Mouse (Mus musculus): ENCODE measurements at regions not wholly inside any gene's neighbourhood (a gene's known extent, or its start where the extent isn't known, plus 50 kb on each side); places are given as distances from the start of the nearest gene placed in this dataset.

DNA sequence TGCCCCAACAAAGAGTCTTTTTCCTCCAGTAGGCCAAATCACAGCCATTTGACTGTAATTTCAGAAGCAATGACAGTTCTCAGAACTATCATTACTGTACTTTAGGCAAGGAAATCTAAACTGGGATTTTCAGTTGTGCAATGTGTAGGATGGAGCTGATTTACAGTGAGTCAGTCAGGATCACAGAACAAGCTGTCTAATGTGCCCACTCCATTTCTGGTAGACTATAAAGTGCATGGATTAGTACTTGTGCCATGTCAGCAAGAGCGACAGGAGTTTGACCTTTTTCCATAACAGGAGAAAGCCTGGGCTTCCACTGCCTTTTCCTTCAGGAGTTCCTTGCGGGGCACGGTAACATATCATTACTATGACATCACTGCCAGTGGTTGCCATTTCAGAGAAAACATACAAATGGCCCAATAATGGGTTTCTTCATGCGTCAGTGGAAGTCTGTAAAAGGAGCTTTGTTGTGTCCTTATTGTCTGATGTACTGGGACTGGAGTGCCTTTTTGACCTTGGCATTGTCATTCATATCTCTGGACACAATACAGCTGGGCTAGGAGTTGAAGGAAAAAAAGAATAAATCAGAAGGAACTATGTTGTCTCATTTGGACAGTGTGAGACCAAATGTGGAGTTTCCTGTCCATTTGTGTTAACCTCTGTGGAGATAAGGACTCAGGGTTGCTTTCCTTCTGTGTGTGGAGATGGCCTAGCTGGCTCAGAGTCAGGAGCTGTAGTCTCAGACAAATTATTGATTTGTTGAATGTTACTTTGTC lies 271.5 kb upstream of the BC052040 start:
- DNase-seq (ENCODE audit: low spot score) = no peak

DNA sequence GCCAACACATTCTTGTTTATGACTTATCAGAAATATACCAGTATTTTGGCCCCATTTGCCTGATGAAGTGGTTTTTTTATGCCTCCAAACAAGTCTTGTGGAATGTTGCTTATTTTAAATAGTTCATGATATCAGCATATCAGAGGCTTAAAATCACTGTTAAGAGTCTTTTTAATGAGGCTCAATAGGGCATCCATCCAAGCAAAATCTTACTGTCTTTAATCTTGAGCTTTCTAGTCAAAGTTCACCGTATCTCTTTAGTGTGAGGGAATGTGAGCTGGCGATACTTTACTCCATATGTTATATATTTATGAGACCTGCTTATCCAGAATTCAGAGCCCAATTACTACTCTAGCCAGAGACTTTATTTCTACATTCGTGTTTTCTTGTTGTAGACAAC lies 263.0 kb upstream of the BC052040 start:
- DNase-seq (ENCODE audit: low spot score) = no peak

DNA sequence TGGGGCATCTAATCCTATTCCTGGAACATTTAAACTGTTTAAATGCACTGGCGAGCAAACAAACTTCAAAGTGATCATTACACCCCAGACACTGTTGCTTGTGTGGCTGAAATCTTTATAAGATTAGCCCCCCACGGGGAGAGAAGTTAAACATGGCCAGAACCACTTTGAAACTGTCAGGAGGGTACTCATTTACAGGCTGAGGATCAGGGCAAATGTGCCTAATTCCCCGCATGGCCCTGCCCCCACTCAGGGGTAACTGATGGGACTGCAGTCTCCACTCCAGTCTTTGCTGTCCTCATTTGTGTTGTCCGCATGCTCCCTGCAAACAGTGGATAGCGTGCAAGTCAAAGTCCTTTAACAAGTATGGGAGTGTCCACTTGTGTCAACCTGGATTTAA lies 258.9 kb upstream of the BC052040 start:
- DNase-seq (ENCODE audit: low spot score) = no peak

DNA sequence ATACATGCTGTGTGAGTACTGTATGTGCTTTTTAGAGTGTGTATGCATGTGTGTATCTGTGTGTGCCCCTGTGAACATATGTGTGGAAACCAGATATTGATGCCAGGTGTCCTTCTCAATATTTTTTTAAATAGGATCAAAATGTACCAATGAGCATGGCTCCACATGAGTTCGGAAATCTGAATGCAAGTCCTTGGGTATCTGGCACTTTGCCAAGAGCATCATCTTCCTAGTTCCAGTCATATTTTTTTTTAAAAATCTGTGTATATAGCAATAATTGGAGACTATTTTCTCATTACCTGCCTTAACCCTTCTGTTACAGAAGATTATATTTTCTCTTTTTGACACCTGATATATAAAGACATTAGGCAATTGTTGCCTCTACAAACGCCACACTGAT lies 255.0 kb upstream of the BC052040 start:
- no peak for DNase-seq (ENCODE audit: low spot score)

DNA sequence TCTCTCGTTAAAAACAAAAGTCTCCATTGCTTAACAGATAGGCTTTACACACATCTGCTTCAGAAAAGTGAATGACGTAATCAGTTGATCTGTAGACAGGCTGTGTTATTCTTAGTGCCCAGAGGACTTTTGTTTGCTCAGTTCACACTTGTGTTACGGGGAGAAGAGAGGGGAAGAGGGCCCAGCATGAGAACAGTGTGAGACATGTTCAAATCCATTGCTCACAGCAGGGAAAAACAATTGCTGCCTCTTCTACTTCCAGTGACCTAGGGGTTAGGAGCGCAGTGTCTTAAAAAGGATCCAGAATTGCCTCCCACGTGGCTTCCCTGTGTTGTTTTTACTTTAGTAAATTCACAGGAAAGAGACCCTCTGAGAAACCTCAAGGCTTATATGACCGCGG lies 243.3 kb upstream of the BC052040 start:
- no peak for DNase-seq (ENCODE audit: low spot score)

DNA sequence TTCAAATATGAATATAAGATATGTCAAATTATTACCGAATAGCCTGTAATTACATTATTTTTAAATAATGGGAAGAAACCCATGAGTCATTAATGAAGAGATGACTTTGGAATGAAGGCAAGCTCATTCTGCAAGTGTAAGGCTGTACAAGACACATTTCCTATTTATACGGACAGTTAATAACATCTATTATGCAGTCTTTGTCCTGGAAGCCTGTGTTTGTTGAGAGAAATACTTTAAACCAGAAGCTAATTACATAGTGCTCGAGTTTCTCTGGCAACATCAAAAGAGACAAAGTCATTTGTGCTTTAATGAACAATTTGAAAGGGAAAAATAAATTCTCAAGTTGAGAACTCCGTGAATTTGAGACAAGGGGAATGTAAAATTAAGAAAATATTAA lies 242.5 kb upstream of the BC052040 start:
- DNase-seq (ENCODE audit: low spot score) = no peak

DNA sequence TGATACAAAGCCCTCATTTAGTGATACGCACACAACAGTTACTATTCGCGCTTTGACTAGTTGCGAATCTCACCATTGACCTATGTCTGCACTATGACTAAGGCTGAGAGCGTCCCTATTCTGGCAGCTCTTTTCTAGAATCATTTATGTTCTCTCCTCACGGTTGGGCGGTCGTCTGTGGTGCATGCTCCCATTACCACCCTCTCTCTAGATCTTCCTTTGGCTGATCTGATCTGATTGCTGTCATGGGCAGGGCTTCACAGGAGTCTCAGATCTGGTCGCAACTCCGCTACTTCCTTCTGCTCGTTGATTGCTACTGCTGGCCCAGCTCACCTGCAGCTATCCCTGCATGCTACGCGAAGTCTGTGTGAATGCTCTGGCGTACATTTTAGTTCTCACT lies 239.2 kb upstream of the BC052040 start:
- no peak for DNase-seq (ENCODE audit: low spot score)

DNA sequence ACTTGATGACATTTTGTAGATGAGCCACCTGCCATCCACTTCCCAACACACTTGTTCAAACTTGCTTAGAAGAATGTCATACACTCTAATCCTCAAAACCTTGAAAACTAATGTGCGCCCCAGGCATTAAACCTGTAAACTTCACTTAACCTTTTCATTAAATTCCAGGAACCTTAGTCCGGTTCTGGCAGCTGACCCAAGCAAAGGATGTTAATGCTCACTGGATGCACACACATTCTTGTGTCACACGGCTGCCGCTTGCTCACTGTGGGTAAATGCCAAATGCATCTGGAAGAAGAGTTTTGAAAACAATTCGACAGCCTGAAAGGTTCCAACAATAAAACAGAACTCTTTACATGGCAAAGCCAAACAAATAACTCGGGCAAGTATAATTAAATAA lies 235.0 kb upstream of the BC052040 start:
- peak; percentile 18 for DNase-seq (ENCODE audit: low spot score)

DNA sequence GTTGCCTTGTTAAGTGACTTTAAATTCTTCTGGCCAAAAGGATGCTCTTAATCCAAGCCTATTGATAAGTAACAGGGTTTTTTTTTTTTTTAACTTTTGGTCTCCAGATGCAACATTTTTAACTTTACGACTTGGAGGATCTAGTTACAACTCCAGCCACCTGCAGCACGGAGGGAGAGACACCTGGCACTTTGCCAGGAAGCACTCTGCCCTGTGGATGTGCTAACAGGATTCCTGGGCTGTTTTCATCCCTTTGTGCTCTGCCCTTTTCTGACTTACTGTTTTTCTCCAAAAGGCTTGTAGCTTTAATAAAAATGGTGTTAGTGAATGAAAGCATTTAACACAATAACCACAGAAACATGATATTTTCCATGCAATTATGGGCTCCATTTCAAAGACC lies 233.3 kb upstream of the BC052040 start:
- DNase-seq (ENCODE audit: low spot score) = peak; percentile 35

DNA sequence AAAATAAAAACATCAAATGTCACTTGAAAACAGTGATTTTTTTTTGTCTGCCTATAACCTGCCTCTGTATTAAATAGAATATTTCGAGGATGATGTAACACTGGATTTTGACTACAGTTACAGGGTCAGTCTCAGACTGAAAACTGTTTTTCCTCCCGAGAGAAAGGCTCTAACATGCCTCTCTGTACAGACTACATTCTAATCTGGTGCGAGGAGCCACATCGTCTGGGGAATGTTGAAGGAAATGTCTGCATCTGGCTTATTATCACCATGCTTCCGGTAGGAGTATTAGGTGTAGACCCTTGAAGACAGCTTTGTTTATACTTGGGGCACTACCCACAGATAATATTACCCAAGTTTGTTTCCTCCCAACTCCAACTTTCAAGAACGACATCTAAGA lies 210.4 kb upstream of the BC052040 start:
- no peak for DNase-seq (ENCODE audit: low spot score)

DNA sequence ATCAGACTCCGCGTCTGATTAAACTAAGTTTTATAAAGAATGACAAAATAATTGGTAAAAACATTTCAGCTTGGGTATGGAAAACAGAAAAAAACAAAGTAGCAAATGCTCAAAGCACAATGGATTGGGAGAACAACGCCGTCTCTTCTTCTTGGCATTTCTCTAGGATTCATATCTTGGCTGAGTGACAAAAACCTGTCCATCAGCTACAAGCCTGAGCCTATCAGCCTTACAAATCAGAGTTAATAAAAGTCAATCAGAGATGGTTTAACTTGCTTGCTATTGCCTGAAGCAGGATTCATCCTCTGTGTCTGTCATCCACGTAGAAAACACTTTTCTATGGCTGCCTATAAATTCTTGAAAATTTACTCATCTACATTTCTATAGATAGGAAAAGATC lies 206.2 kb upstream of the BC052040 start:
- no peak for DNase-seq (ENCODE audit: low spot score)

DNA sequence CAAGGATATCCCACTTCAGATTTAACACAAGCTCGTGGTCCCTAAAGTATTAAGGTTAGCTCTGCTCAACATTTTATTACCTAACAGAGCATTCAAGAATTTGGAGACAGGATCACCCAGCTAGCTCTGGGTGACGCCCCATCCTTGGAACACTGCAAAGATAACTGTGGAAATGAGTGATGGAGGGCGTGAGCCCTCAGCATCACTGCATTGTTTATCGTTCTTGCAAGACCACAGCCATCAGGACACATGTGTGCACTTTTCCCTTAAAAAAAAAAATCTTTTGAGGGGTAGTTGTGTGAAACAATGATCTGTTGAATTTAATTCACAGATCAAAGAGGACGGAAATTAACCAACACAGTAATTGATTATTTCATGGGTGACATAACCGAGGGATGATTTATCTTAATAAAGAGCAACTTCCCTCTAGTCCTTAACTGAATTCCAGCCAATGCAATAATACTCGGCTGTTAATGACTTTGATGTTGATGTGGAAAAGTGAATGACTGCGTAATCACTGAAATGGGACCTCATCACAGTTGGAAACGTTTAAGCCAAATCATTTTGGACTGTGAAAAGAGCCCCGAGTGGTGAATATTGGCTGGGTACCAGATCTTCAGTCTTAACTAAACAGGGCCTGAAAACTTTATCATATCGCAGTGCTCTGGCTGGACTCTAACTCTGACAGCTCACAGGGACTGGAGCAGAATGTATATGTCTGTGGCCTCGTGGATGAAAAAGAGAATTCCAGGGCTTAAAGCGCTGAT lies 196.9 kb upstream of the BC052040 start:
- DNase-seq (ENCODE audit: low spot score) = no peak

DNA sequence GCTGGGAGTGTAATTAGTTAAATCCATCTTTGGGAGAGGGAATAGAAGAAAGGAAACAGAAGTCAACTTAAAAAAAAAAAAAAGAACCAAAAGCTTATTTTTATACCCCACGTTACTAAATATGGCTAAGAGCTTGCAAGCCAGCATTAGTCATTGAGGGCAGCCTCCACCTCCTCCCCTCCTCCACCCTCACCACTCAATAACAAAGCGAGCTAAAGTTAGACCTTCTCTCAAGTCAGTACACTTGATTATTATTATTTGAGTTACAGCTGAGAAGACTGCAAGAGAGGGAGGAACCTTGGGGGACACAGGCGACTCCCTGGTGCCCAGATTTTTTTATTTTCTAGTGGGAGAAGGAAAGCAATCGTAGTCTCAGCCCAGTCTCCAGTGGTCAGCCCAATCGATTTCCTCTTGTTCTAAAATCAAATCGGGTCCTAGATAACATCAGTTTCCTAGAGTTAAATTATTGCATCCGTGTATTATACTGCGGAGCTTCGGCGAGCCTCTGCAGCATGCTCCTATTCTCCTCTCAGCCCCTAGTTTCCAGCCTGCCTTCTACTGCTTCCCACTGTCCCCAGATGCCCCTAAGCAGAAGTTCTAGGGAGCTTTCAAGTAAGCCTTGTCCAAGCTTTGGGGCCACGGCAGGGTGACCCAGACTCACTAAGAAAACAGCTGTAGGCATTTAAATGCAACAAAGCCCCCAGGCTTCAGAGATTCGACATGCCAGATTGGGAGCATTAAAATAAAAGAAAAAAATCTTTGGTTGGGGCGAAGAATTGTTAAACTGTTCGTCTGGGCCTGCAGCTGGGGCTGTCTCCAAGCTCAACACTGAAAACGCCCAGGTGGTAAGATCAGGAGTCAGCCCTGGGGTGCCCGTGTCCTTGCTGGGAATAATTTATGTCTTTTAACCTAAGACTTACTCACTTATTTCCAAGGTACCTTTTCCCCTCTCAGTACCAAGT lies 196.0 kb upstream of the BC052040 start:
- no peak for DNase-seq (ENCODE audit: low spot score)

DNA sequence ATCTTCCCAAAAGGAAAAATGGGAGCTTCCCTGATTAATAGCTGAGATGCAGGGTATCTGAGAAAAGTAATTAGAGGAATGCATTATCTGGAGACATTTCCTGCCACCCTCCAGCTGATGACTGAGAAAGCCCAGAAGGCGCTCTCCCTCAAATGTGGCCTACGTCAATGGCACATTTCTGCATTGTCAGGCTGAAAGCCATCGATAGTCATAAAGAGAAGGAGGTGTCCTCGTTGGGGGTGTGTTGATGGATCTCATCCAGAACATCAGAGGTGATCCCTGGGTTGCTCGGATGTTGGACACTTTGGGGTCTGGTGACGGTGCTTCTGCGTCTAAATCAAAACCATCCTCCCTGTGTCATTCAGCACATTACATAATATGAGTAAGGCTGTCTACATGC lies 189.9 kb upstream of the BC052040 start:
- DNase-seq (ENCODE audit: low spot score) = no peak

DNA sequence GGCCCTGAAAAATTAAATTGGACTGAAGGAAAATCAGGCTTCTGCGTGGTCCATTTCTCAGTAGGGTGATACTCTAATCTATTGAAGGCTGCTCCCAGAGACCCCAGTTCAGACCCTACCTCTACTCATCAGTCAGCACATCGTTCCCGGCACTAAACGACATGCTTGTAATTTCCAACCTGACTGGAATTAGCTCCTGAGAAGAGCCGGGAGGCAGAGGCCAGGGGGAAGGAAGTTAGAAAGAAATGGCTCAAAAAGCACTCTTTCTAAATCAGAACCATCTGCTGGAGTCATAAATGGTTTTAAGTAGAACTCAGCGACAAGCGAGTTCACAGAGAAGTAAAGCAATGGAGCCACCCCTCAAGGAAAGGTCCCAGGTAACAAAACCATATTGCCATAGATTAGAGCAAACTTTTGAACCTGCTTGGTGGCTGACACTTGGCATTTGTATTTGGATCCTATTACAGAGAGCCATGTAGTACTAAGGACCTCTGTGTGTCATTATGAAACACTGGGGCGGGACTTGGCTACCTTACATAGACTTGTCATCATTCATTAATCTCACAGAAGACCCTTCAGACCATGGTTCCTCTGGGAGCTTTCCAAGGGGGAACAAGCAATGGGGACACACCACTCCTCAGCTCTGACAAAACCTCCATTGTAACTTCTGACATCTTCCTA lies 189.3 kb upstream of the BC052040 start:
- DNase-seq (ENCODE audit: low spot score) = no peak

DNA sequence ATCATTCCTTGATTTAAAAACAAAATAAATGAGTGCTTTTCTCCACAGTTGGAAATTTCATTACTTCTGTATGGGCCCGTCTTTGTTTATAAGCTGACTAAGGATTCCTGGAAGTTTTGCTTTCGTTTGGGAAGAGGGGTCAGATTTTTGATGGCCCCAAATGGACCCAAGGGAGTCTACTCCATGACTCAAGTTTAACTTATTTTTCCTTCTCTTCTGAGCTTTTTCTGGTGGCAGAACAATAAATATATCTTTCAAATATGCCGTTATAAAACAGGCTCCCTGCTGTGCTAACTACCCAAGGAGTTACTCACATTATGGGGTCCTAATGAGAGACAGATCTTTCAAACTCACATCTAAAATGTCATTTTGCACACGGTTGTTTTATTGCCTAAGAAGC lies 187.4 kb upstream of the BC052040 start:
- no peak for DNase-seq (ENCODE audit: low spot score)

DNA sequence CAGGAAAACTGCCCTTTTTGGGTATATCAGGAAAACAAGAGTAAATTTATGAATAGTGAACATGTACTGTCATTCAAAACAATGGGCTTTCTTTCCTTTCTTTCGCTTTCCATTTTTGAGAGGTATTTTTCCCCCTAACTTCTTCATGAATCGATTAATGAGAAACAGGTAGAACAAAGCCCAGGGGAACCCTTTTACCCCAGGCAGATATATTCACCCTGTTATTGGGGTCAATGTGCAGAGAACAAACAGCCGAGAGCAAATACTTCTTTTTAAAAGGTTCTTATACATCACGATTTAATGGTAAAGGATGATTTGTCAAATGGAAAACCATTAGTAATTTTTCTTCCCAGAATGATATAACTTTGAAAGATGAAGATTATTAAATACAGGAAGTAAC lies 183.0 kb upstream of the BC052040 start:
- no peak for DNase-seq (ENCODE audit: low spot score)

DNA sequence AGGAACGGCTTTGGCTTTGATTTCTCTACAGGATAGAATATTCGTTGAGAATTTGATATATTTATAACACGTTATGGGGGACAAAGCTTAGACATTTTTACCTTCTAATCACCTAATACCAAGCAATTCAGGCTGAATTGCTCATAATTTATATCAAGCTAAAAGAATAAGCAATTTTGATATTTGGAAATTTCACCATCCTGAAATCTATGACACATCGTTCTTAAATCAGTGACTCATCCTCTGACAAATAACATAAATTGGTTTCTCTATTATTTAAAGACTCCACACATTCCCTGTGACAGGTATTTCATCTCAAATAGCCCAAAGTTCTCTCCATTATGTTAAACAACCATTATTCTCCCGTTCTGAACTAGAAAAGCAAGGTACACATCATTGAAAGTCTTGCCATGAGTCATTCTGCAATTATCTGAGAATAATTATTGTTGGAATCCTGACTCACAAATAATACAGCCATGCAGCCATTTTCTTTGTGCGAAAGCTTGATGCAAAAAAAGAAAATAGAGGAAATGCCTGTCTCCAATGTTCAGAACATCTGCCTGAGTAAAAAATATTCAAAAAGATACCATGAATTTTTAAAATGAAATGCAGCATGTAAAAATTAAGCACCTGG lies 182.3 kb upstream of the BC052040 start:
- no peak for DNase-seq (ENCODE audit: low spot score)

DNA sequence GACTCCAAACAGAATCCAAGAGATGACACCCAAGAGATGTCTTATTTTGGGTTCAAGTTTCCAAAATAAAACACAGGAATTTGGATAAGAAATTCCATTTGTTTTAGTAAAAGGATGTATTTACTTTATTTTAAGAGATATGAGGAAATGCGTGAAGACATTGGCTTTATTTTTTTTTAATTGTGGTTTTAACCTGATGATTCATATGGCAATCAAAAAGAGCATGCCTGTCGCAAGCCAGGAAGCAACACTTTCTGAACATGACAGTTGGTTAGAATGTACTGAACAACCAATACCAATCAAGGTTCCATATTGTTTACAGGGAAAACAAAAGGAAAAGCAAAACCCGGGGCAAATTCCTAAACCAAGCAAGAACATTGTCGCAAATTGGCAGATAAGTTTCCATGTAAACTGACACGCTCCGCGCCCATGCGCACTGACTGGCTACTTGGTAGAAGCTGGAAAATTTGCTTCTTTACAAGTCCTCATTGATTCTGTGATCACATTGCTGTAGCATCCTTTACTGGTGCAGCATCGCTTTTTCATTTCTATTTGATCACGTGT lies 181.4 kb upstream of the BC052040 start:
- DNase-seq (ENCODE audit: low spot score) = no peak

DNA sequence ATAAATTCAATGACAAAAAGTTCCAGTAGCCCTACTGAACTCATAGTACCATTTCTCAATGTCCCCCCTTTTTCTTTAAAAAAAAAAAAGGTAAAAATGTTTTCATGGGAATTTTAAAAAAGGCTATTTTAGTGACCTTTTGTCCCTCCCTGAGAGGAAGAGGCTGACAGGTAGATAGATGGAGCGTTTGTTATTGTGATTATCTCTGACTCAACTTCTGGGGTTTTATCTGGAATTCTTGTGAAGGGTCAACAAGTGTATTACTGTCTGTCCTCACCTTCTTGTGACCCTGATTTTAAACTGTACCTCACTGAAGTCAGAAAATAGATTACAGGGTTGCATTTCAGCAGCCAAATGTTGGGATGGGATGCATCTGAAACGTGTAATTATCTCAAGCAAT lies 179.3 kb upstream of the BC052040 start:
- DNase-seq (ENCODE audit: low spot score) = no peak

DNA sequence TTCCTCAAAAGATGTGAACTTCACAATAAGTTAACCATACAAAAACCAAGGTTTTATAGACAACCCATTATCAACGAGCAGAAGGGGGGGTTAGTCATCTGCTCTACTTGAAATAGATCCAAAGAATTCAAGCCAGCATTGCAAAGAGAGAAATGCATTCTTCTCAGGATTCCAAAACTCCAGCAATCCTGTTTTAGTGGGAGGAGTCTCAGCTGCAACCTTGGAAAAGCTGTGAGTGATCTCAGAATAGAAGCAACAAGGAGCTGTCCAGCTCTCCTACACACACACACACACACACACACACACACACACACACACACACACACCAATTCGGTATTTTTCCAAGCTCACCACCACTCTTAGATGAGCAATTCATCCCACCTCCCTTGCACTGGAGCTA lies 149.0 kb upstream of the BC052040 start:
- no peak for DNase-seq (ENCODE audit: low spot score)

Measured in urinary bladder, postnatal 14 days (tissue).